Mouse (Mus musculus) common myeloid progenitor, adult 5-6 weeks (primary cell): ENCODE data around the gene Fbxo34. TPM values are rescaled to one million over a fixed set of nuclear protein-coding genes. Genes with fewer than 3 reads are reported as not detected.
"Not testable (repeated sequence)": the region's sequence is repeated elsewhere in the genome, so short reads cannot be mapped to it uniquely, and the experiment has no call there.

Experiments
- ATAC-seq: replicated peaks from 2 replicates; pipeline ENCODE4 v1.8.0; 2016; ENCODE audit warnings: low read depth, mild to moderate bottlenecking, moderate TSS enrichment, inconsistent platforms; ENCODE audit not compliant: poor library complexity, severe bottlenecking
- total RNA-seq: library from RNA; stranded (forward); fragments of 200-1000, 187-1606 nt; gene quantifications from 2 replicates; pipeline ENCODE4 v1.2.3, GENCODE M21; 2017

Fbxo34 gene
- total RNA-seq, 1 experiment from 2014 or later = 29.1 TPM

GRCm38 (mm10) chr14:47551668-47552067 is 101.4 kb downstream of the Fbxo34 start:
- ATAC-seq = no peak

GRCm38 (mm10) chr14:47553380-47553779 is 103.2 kb downstream of the Fbxo34 start:
- ATAC-seq = no peak

- ATAC-seq = no peak
These were observed 104.0 kb downstream of the Fbxo34 start for GRCm38 (mm10) chr14:47554236-47554635.

DNA sequence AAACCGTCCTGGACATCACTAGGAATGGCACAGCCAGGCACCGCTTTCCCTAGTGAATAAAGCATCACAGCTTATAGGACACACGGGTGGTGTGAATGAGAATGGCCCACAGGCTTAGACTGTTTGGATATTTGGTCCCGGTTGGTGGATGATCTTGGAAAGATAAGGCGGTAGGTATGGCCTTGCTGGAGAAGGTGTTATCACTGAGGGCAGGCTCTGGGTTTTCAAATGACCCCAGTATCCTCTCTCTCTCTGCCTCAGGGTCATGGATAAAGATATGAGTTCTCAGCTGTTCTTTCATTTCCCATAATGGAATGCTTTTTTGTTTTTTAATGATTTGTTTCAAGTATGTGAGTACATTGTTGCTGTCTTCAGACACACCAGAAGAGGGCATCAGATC is 105.0 kb downstream of the Fbxo34 start:
- no peak for ATAC-seq

- no peak for ATAC-seq
These were observed 110.5 kb downstream of the Fbxo34 start for GRCm38 (mm10) chr14:47560714-47561113.

DNA sequence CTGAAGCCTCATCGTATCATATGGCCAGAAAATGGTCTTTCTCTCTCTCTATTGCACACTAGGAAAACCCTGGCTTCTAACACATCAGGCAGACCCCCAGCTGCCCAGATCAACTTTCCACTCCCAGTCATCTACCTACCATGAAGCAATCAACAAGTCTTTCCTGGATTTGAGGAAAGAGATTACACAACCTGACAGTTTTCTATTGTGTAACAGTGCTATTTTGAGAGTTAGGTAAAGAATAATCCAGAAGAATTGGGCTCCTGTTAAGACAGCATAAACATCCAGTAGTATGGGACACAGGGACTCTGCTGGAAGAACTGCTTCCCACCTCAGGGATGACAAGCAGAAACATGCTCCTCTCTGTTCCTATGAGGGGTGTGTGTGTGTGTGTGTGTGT is 112.3 kb downstream of the Fbxo34 start:
- no peak for ATAC-seq

- no peak for ATAC-seq
These were observed 112.9 kb downstream of the Fbxo34 start for GRCm38 (mm10) chr14:47563106-47563505.

DNA sequence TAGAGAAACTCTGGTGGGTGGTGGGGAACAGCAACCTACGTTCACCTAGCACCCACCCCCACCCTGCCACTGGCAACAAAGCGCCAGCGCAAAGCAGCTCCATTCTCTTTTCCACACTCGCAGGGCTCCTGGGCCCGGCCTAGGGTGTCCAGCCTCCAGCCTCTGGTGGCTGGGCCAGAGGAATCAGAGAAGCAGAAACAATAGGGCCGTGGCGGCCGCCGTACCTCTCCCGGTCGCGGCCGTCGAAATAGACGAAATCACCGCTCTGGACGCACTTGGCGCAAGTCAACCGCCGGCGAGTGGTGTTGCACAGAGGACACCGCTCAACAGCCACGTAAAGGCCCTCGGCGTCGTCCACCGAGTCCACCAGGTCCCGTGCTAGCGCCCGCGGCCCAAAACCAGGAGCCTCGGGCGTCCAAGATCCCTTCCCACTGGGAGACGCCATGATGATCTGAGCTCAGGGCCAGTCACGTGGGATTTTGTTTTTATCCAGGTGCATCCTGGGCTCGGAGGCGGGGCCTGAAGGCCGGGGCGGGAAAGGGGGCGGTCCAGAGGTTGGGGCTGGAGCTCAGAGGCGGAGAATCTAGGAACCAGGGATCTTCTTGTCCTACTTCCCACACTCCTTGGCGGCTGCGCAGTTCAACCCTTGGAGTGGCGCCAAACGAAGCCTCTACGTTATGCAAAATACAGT is 117.9 kb downstream of the Fbxo34 start:
- ATAC-seq = peak; percentile 97

DNA sequence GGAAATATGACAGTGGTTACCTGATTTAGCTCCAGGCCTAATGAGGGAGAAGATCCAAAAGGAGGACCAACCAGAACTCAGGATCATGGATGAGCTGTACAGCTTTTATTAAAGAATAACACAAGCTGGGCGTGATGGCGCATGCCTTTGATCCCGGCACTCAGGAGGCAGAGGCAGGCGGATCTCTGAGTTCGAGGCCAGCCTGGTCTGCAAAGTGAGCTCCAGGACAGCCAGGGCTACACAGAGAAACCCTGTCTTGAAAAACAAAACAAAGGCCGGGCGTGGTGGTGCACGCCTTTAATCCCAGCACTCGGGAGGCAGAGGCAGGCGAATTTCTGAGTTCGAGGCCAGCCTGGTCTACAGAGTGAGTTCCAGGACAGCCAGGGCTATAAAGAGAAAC is 120.3 kb downstream of the Fbxo34 start, which contains the start of gene Atg14:
Gene Atg14, minus strand, starts transcription at position 101 of the 400 bp plus-strand sequence.
- ATAC-seq = not testable (repeated sequence)

GRCm38 (mm10) chr14:47572707-47573106 is 122.5 kb downstream of the Fbxo34 start:
- no peak for ATAC-seq

- ATAC-seq = no peak
These were observed 124.5 kb downstream of the Fbxo34 start for GRCm38 (mm10) chr14:47574721-47575120.

DNA sequence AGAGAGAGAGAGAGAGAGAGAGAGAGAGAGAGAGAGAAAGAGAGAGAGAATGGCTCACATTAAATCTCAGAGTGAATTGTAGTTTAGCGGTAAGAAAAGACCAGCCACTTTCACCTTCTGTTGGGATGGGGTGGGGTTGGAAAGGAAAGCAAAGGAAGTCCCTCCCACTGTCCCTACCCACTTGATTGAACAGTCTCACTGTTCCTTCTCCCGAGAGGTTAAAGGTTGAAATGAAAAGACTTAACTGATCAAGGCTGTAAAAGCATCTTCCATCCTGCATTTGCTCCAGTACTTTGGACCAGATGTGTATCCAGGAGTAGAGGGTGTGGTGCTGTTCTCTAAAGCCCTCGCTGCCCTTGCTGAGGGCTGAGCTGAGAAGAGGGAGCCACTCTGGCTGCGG is 126.5 kb downstream of the Fbxo34 start:
- no peak for ATAC-seq

DNA sequence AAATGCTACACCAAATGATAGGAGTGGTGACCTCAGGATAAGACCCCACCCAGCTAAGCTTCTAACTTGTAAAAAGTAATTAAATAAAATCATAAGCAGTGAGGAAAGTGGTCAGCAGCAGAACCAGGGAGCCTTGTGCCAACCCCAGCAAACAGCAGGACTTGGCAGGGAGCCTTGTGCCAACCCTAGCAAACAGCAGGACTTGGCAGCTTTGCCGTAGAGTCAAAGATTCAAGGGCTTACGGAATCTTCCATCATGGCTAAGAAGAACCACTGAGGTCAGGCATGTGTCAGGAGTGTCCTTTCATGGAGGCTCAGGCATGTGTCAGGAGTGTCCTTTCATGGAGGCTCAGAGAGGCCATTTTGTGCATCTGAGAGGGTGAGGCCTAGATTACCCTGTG is 127.9 kb downstream of the Fbxo34 start:
- no peak for ATAC-seq

DNA sequence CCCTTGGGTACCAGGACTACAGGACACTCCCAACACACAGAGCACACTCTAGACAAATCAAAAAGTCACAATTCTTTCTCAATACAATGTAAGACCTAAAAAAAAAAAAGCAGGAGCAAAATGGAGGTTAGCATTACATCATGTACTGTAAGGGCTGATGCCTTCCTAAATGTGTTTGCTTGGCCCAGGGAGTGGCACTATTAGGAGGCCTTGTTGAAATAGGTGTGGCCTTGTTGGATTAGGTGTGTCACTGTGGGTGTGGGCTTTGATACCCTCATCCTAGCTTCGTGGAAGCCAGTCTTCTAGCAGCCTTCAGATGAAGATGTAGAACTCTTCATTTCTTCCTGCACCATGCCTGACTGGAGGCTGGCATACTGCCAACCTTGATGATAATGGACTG is 131.1 kb downstream of the Fbxo34 start:
- no peak for ATAC-seq

Other genes starting within 250 kb of the Fbxo34 start
- gene Wdhd1, start 173.6 kb upstream of the Fbxo34 start, total RNA-seq = 127 and 170 TPM in 2 replicates
- gene Socs4, start 173.5 kb upstream of the Fbxo34 start, total RNA-seq = 21.8 and 26.3 TPM in 2 replicates
- gene Mapk1ip1l, start 152.2 kb upstream of the Fbxo34 start, total RNA-seq = 81.1 and 99.3 TPM in 2 replicates
- 1.2 and 5.7 TPM in 2 replicates for gene Lgals3, start 82.7 kb upstream of the Fbxo34 start, total RNA-seq
- gene Dlgap5, start 32.0 kb upstream of the Fbxo34 start, total RNA-seq = 67.0 and 68.4 TPM in 2 replicates
- gene Atg14, start 120.2 kb downstream of the Fbxo34 start, total RNA-seq = 6.9 and 17.0 TPM in 2 replicates
- 102 and 110 TPM in 2 replicates for gene Ktn1, start 198.0 kb downstream of the Fbxo34 start, total RNA-seq